In the genomic region with DNA sequence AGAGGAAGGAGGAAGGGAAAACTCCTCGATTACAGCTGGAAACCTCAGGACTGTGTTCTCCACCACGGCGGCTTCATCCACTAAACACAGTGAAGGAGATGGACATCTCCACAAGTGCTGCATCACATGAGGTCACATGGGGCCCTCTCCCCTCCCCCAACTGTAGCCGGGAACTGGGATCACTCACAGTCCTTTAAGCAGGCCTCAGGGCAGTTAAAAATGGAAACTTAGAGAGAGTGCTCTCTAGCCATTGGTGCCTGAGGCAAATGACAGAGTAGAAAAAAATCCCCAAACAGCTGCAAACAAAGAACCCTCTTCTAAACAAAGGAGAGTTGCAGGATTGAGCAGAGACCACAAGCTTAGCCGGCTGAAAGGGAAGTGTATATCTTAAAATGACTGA, we compare ENCODE assay signal across 11 mouse cellular contexts. TPM values are rescaled to one million over a fixed set of nuclear protein-coding genes. Genes with fewer than 3 reads are reported as not detected.
DNase-seq lines count a peak whose midpoint lies in the region; ATAC-seq and TF ChIP-seq lines count a peak whose summit lies in the region.
"Had no signal": no experiment of that assay in that cellular context is flagged by ENCODE, and none has a peak within 500 bp of the region (broad histone marks: within the 10 kb centered on the region; RNA-seq: fewer than 3 reads in every experiment).

No protein-coding gene starts in this region.

- no peak for TF ChIP-seq CTCF in CH12.LX (conservative IDR thresholded peaks at IDR 0.05 in 1 of 2, IDR thresholded peaks at IDR 0.05 in 1 of 2; ENCODE audit: low read depth in 2 of 2, low read length in 2 of 2)

- no peak for TF ChIP-seq POLR2A in CH12.LX (IDR thresholded peaks at IDR 0.05; ENCODE audit: low read depth, low read length)

- TF ChIP-seq RAD21 in CH12.LX (IDR thresholded peaks at IDR 0.05; ENCODE audit: low read depth, low read length) = no peak

- H3K27ac ChIP-seq in CH12.LX (ENCODE audit: insufficient read depth, low read depth) (peak overlapping the region; percentile 78), ES-E14 (ENCODE audit: insufficient read depth, low read depth, low read length, poor library complexity, severe bottlenecking) (no peak overlapping the region; the same call in 1 of the 2 replicates)
- peak overlapping the region; percentile 44 for H3K27ac ChIP-seq in forebrain, embryonic 13.5 days
- peak overlapping the region; percentile 25; the same call in 1 of the 2 replicates for H3K27ac ChIP-seq in limb, embryonic 11.5 days (replicated peaks; ENCODE audit: low read depth, low read length)

- H3K79me2 ChIP-seq in CH12.LX (replicated peaks; ENCODE audit: control insufficient read depth, extremely low read depth, insufficient read depth, poor library complexity, severe bottlenecking) = no peaks in the 10 kb centered on the region

- H3K9me3 ChIP-seq in CH12.LX (replicated peaks; ENCODE audit: low read length) (no peaks in the 10 kb centered on the region), ES-E14 (ENCODE audit: control insufficient read depth, insufficient read depth, low read depth, low read length) (no peaks in the 10 kb centered on the region)
- no peaks in the 10 kb centered on the region for H3K9me3 ChIP-seq in forebrain, embryonic 13.5 days (replicated peaks)
- no peaks in the 10 kb centered on the region for H3K9me3 ChIP-seq in limb, embryonic 11.5 days (ENCODE audit: control insufficient read depth, low read length)

- WGBS in forebrain, embryonic 13.5 days = 30% methylated on average over 5 of the region's 5 CpGs
- WGBS in limb, embryonic 11.5 days = 64% methylated on average over 5 of the region's 5 CpGs

- H3K27me3 ChIP-seq in CH12.LX (replicated peaks) = no peaks in the 10 kb centered on the region
- no peaks in the 10 kb centered on the region for H3K27me3 ChIP-seq in forebrain, embryonic 13.5 days
- H3K27me3 ChIP-seq in limb, embryonic 11.5 days (ENCODE audit: control insufficient read depth, insufficient read depth, low read length) = no peaks in the 10 kb centered on the region

- H3K4me1 ChIP-seq in CH12.LX (ENCODE audit: control insufficient read depth in 1 of 2, insufficient read depth in 2 of 2) = peaks cover 3 to 31% of the 10 kb centered on the region in 2 experiments
- H3K4me1 ChIP-seq in ES-E14 (ENCODE audit: control insufficient read depth in 2 of 2, insufficient read depth in 2 of 2, low read length in 2 of 2, poor library complexity in 1 of 2) = peaks cover 0 to 7% of the 10 kb centered on the region in 2 experiments; a peak in 3 of 4 replicates
- H3K4me1 ChIP-seq in forebrain, embryonic 13.5 days = peaks cover 11% of the 10 kb centered on the region
- H3K4me1 ChIP-seq in limb, embryonic 11.5 days (ENCODE audit: control insufficient read depth, insufficient read depth, low read length) = no peaks in the 10 kb centered on the region

- peak; percentile 48; the same call in 1 of the 2 replicates for TF ChIP-seq EP300 in CH12.LX (IDR thresholded peaks at IDR 0.05; ENCODE audit: low read length)

- ATAC-seq in forebrain, embryonic 13.5 days = no peak
- peak; percentile 33; the same call in 1 of the 2 replicates for ATAC-seq in limb, embryonic 11.5 days (ENCODE audit: insufficient number of reproducible peaks, low FRiP score, low TSS enrichment, low read depth)
- no peak for ATAC-seq in erythroblast, adult 5-6 weeks (replicated peaks; ENCODE audit: low FRiP score, poor library complexity, severe bottlenecking)

- peaks cover 49 to 94% of the 10 kb centered on the region in 2 experiments for H3K36me3 ChIP-seq in CH12.LX (replicated peaks in 1 of 2; ENCODE audit: control insufficient read depth in 1 of 2, insufficient read depth in 1 of 2, low read length in 1 of 2)
- peaks cover 16% of the 10 kb centered on the region for H3K36me3 ChIP-seq in ES-E14 (ENCODE audit: control insufficient read depth, insufficient read depth, low read length, poor library complexity, severe bottlenecking)
- peaks cover 42% of the 10 kb centered on the region for H3K36me3 ChIP-seq in forebrain, embryonic 13.5 days (ENCODE audit: poor library complexity, severe bottlenecking)
- peaks cover 10% of the 10 kb centered on the region; the same call in 1 of the 2 replicates for H3K36me3 ChIP-seq in limb, embryonic 11.5 days (ENCODE audit: control insufficient read depth, insufficient read depth, low read length)

- H3K9ac ChIP-seq in CH12.LX (ENCODE audit: insufficient read depth, low read depth) (no peak overlapping the region; the same call in 1 of the 2 replicates), ES-E14 (ENCODE audit: insufficient read depth, low read depth, low read length, poor library complexity, severe bottlenecking) (no peak overlapping the region; the same call in 1 of the 2 replicates)
- H3K9ac ChIP-seq in forebrain, embryonic 13.5 days = no peak overlapping the region
- no peak overlapping the region for H3K9ac ChIP-seq in limb, embryonic 11.5 days (ENCODE audit: low read length)

- dilution Hi-C loops in CH12.LX (cut with MboI; ENCODE audit: extremely low pct_ligation_motif_present, extremely low pct_unique_long_range_greater_than_20kb, low sequenced_read_pairs) = no loop called here

- peak; percentile 53 for DNase-seq in CH12.LX (ENCODE audit: extremely low read depth)
- DNase-seq in ES-E14 (ENCODE audit: low read depth, low spot score) = peak; percentile 30
- DNase-seq in limb, embryonic 11.5 days (ENCODE audit: low spot score) = peak; percentile 34
- no peak for DNase-seq in ovary, postnatal 10 days (ENCODE audit: low spot score)
- no peak for DNase-seq in testis, postnatal 14 days (ENCODE audit: low spot score)
- no peak for DNase-seq in cerebellum, adult 9-11 months
- DNase-seq: cerebellum, postnatal 36 days; thymus, postnatal 25 days had no signal

- peak overlapping the region; percentile 9 for H3K4me2 ChIP-seq in CH12.LX (ENCODE audit: insufficient read depth, low read depth, poor library complexity, severe bottlenecking)
- H3K4me2 ChIP-seq in forebrain, embryonic 13.5 days = no peak overlapping the region
- H3K4me2 ChIP-seq in limb, embryonic 11.5 days (ENCODE audit: low read depth, severe bottlenecking) = no peak overlapping the region

- in situ Hi-C loops in CH12.LX (cut with MboI; ENCODE audit: low pct_ligation_motif_present, low pct_unique_long_range_greater_than_20kb, low sequenced_read_pairs) (no loop called here), ES-E14 (cut with MboI; ENCODE audit: low sequenced_read_pairs in 2 of 2, unreplicated experiment in 2 of 2) (no loop called here)

- H3K4me3 ChIP-seq in CH12.LX (replicated peaks in 1 of 3; ENCODE audit: low read depth in 2 of 3, low read length in 2 of 3, poor library complexity in 1 of 3) (no peak overlapping the region), ES-E14 (ENCODE audit: insufficient read depth in 1 of 2, low read depth in 1 of 2, low read length in 2 of 2, poor library complexity in 1 of 2, severe bottlenecking in 1 of 2) (no peak overlapping the region)
- H3K4me3 ChIP-seq in forebrain, embryonic 13.5 days = no peak overlapping the region
- no peak overlapping the region for H3K4me3 ChIP-seq in limb, embryonic 11.5 days (ENCODE audit: low read depth, low read length)

TF ChIP-seq in CH12.LX, 34 proteins besides CTCF, POLR2A, EP300 and RAD21 (continues in another document):
- TF ChIP-seq UBTF (IDR thresholded peaks at IDR 0.05; ENCODE audit: low read depth, low read length) (no peak), JUN (IDR thresholded peaks at IDR 0.05; ENCODE audit: insufficient read depth, low read depth, low read length) (no peak)

TF ChIP-seq in ES-E14, 5 proteins besides CTCF, POLR2A, EP300 and RAD21 (continues in another document):
- TF ChIP-seq CHD2 (IDR thresholded peaks at IDR 0.05; ENCODE audit: low read depth, low read length) (no peak), ZNF384 (IDR thresholded peaks at IDR 0.05; ENCODE audit: low read depth, low read length) (0 out of 2 replicates have a peak, but pooled peaks have one; percentile 30)

RNA-seq across cellular contexts. Expression of gene Espnl, which starts 8.6 kb away (rescaled TPM):
- total RNA-seq in CH12.LX (2012; rRNA removed) = 9.8 and 10.5 TPM in 2 replicates
- total RNA-seq in CH12.LX (2014; rRNA removed) = 7.0 and 7.8 TPM in 2 replicates
- 10.7 and 11.2 TPM in 2 replicates for polyA plus RNA-seq in CH12.LX (2012; ENCODE audit: insufficient read length, low read depth)
- 0.40 and 0.48 TPM in 2 replicates for total RNA-seq in ES-E14 (2012; rRNA removed)
- polyA plus RNA-seq in forebrain, embryonic 13.5 days (2015; fragmentation: Nextera tagmentation; extraction: Ambion mirVana) = 0.05 TPM in 1 of 2 replicates, not detected in the other
- polyA plus RNA-seq in limb, embryonic 11.5 days (2014; fragmentation: Nextera tagmentation; extraction: Ambion mirVana) = 0.05 TPM in 1 of 2 replicates, not detected in the other
- not detected in 2 replicates for total RNA-seq in erythroblast, adult 5-6 weeks (2015; ENCODE audit: low replicate concordance)
- 0.14 and 0.26 TPM in 2 replicates for total RNA-seq in erythroblast, adult 5-6 weeks (2017; ENCODE audit: low replicate concordance)
- total RNA-seq: heart, postnatal 14 days had no signal

RNA-seq across cellular contexts. Expression of gene Scly, which starts 15.1 kb away (rescaled TPM):
- total RNA-seq in CH12.LX (2012; rRNA removed) (25.6 and 31.9 TPM in 2 replicates), CH12.LX (2014; rRNA removed) (15.8 and 21.3 TPM in 2 replicates), ES-E14 (2012; rRNA removed) (11.2 and 12.0 TPM in 2 replicates)
- 66.6 and 71.2 TPM in 2 replicates for polyA plus RNA-seq in CH12.LX (2012; ENCODE audit: insufficient read length, low read depth)
- 10.0 and 10.9 TPM in 2 replicates for polyA plus RNA-seq in forebrain, embryonic 13.5 days (2015; fragmentation: Nextera tagmentation; extraction: Ambion mirVana)
- 11.5 and 14.1 TPM in 2 replicates for polyA plus RNA-seq in limb, embryonic 11.5 days (2014; fragmentation: Nextera tagmentation; extraction: Ambion mirVana)
- total RNA-seq in erythroblast, adult 5-6 weeks (2015; ENCODE audit: low replicate concordance) = 6.9 and 15.3 TPM in 2 replicates
- 16.6 and 18.8 TPM in 2 replicates for total RNA-seq in erythroblast, adult 5-6 weeks (2017; ENCODE audit: low replicate concordance)

RNA-seq across cellular contexts. Expression of gene Klhl30, which starts 37.6 kb away (rescaled TPM):
- total RNA-seq in CH12.LX (2012; rRNA removed) (0.17 and 0.34 TPM in 2 replicates), CH12.LX (2014; rRNA removed) (0.30 and 0.32 TPM in 2 replicates), ES-E14 (2012; rRNA removed) (1.6 and 2.2 TPM in 2 replicates)
- polyA plus RNA-seq in CH12.LX (2012; ENCODE audit: insufficient read length, low read depth) = 0.47 and 0.49 TPM in 2 replicates
- polyA plus RNA-seq in forebrain, embryonic 13.5 days (2015; fragmentation: Nextera tagmentation; extraction: Ambion mirVana) = 0.05 TPM in 1 of 2 replicates, not detected in the other
- polyA plus RNA-seq in limb, embryonic 11.5 days (2014; fragmentation: Nextera tagmentation; extraction: Ambion mirVana) = 0.25 and 0.44 TPM in 2 replicates
- total RNA-seq in erythroblast, adult 5-6 weeks (2015; ENCODE audit: low replicate concordance) = not detected in 2 replicates
- total RNA-seq in erythroblast, adult 5-6 weeks (2017; ENCODE audit: low replicate concordance) = 0.51 and 0.56 TPM in 2 replicates

RNA-seq across cellular contexts. Expression of gene Erfe, which starts 53.0 kb away (rescaled TPM):
- total RNA-seq in CH12.LX (2012; rRNA removed) = 5.7 and 8.4 TPM in 2 replicates
- total RNA-seq in CH12.LX (2014; rRNA removed) = 2.1 and 2.2 TPM in 2 replicates
- 1.8 and 2.3 TPM in 2 replicates for polyA plus RNA-seq in CH12.LX (2012; ENCODE audit: insufficient read length, low read depth)
- 5.8 and 6.3 TPM in 2 replicates for total RNA-seq in ES-E14 (2012; rRNA removed)
- polyA plus RNA-seq in forebrain, embryonic 13.5 days (2015; fragmentation: Nextera tagmentation; extraction: Ambion mirVana) = 0.54 and 0.67 TPM in 2 replicates
- polyA plus RNA-seq in limb, embryonic 11.5 days (2014; fragmentation: Nextera tagmentation; extraction: Ambion mirVana) = 1.1 and 1.5 TPM in 2 replicates
- total RNA-seq in erythroblast, adult 5-6 weeks (2015; ENCODE audit: low replicate concordance) = 0.42 and 2.7 TPM in 2 replicates
- 0.70 TPM in 1 of 2 replicates, not detected in the other for total RNA-seq in erythroblast, adult 5-6 weeks (2017; ENCODE audit: low replicate concordance)

Comparison
In these comparisons a context has a peak if more than half of its experiments do, and no peak if none do; other contexts are left out.
1. DNase-seq: peak in CH12.LX (single experiment), ES-E14 (single experiment) and limb, embryonic 11.5 days (single experiment); none in ovary, postnatal 10 days (single experiment), testis, postnatal 14 days (single experiment) and cerebellum, adult 9-11 months (single experiment).